Mouse (Mus musculus): ENCODE results near the gene Herpud1.
"Not testable (repeated sequence)": the region's sequence is repeated elsewhere in the genome, so short reads cannot be mapped to it uniquely, and the experiment has no call there.

DNA sequence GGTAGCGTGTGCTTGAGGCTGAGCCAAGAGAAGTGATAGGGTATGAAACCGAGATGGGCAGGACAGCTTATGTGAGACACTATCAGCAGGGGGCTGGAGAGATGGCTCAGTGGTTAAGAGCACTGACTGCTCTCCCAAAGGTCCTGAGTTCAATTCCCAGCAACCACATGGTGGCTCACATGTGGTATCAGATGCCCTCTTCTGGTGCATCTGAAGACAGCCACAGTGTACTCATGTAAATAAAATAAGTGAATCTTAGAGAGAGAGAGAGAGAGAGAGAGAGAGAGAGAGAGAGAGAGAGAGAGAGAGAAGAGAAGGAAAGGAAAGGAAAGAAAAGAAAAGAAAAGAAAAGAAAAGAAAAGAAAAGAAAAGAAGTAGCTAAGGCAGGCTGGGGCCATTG lies 13.7 kb downstream of the Herpud1 start:
- peak; percentile 22 for TF ChIP-seq CTCF (IDR thresholded peaks at IDR 0.05; ENCODE audit: low read depth, low read length)
- TF ChIP-seq POLR2A (IDR thresholded peaks at IDR 0.05; ENCODE audit: extremely low read depth, insufficient read depth, low read length), result not testable (repeated sequence)

Data from liver, adult 2 months (tissue).